Mouse (Mus musculus) midbrain, embryonic 10.5 days (tissue): ENCODE data around the gene Cfap69. TPM values are rescaled to one million over a fixed set of nuclear protein-coding genes. Genes with fewer than 3 reads are reported as not detected.
A peak's percentile ranks its signal among the peaks of the same experiment; 100 is the strongest.

Experiments used
- DNase-seq: peaks from one replicate; pipeline ENCODE4 v3.0.0-alpha.2; 2017; ENCODE audit warnings: low spot score
- H3K27ac ChIP-seq: fragments of 300-500 bp; sonication (generic); replicated peaks from 2 replicates; pipeline ENCODE4 v1.5.1; 2016; ENCODE audit warnings: mild to moderate bottlenecking
- H3K27me3 ChIP-seq: fragments of 300-500 bp; sonication (generic); 2 replicates; pipeline ENCODE4 v1.6.1; 2016; ENCODE audit warnings: low read depth, mild to moderate bottlenecking; ENCODE audit not compliant: poor library complexity, severe bottlenecking
- H3K36me3 ChIP-seq: fragments of 300-500 bp; sonication (generic); 2 replicates; pipeline ENCODE4 v1.6.1; 2016; ENCODE audit warnings: mild to moderate bottlenecking, moderate library complexity
- H3K4me1 ChIP-seq: fragments of 300-500 bp; sonication (generic); 2 replicates; pipeline ENCODE4 v1.6.1; 2016
- H3K4me3 ChIP-seq: fragments of 300-500 bp; sonication (generic); 2 replicates; pipeline ENCODE4 v1.5.1; 2016; ENCODE audit warnings: mild to moderate bottlenecking, moderate library complexity
- H3K9me3 ChIP-seq: fragments of 300-500 bp; sonication (generic); replicated peaks from 2 replicates; pipeline ENCODE4 v1.6.1; 2016; ENCODE audit warnings: mild to moderate bottlenecking
- WGBS: fragments of 180-500 bp; shearing (Covaris S2); methylation state at CpG from one replicate; pipeline ENCODE4 v1.1.7; 2016; 5-methylcytosine and 5-hydroxymethylcytosine counted together
- polyA plus RNA-seq: library from polyadenylated mRNA; unstranded; fragments of >200 nt; fragmentation: Nextera tagmentation; extraction: Ambion mirVana; gene quantifications from 2 replicates; pipeline ENCODE4 v1.2.1, GENCODE M21; 2016

Cfap69 gene
- 4.1 and 5.5 TPM in 2 replicates for polyA plus RNA-seq

DNA sequence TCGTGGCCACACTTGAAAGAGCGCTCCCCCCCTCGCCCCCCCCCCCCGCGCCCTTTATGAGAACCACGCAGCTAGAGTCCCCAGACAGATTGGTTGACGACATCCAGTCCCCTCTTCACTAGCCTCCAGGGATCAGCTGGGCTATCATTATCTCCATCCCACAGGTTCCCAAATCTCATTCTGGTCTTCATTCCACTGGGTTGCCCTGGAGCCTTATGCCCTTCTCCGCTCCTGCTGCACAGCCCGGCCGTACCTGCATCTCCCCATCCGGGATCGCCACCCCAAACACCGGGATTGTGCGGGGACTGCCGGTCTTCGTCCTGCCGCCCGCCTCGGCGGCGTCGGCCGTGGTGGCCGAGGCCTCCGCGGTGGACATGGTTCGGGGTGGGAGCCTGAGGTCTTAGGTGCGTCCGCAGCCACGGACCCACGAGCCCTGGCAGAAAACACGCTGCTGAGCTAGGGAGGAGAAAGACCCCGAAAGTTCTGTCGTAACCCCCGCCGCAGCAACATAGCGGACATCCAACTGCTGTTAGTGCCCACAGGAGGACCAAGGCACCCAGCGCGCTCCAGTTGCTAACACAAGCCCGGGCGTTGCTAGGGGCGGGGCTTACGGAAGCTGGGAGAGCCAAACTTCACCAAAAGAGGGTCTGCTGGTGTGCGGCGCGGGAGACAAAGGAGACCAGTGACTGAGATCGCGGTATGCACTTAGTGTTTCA, at the start of gene Cfap69:
Cfap69 (minus strand) TSS at position 585 of the 716 bp plus-strand sequence.
- WGBS: under 1% methylated on average over 48 of the region's 48 CpGs
- Histone ChIP-seq H3K27me3 (0 out of 2 replicates have a peak, but pooled peaks cover 8% of the 10 kb centered on the region), H3K4me3 (peak within 1 kb of the TSS; percentile 85), H3K9me3 (no peaks in the 10 kb centered on the region), H3K27ac (peak within 1 kb of the TSS; percentile 88), H3K36me3 (peaks cover 1% of the 10 kb centered on the region), H3K4me1 (peaks cover 20% of the 10 kb centered on the region)
- DNase-seq: peak; percentile 93

- H3K36me3 ChIP-seq: no peaks in the 10 kb centered on the region
- H3K4me1 ChIP-seq: peaks cover 14% of the 10 kb centered on the region
- H3K4me3 ChIP-seq: no peak overlapping the region
- WGBS: 81% methylated on average over 4 of the region's 4 CpGs
- no peaks in the 10 kb centered on the region for H3K27me3 ChIP-seq
- H3K27ac ChIP-seq: no peak overlapping the region
- no peak for DNase-seq
- H3K9me3 ChIP-seq: no peaks in the 10 kb centered on the region
These were observed 47.0 kb upstream of the Cfap69 start for GRCm38 (mm10) chr5:5711032-5711431.

GRCm38 (mm10) chr5:5707341-5708278, 43.6 kb upstream of the Cfap69 start:
- 66% methylated on average over 13 of the region's 13 CpGs for WGBS
- Histone ChIP-seq H3K36me3 (no peaks in the 10 kb centered on the region), H3K9me3 (no peaks in the 10 kb centered on the region), H3K4me3 (no peak overlapping the region), H3K4me1 (peaks cover 14% of the 10 kb centered on the region), H3K27ac (no peak overlapping the region), H3K27me3 (no peaks in the 10 kb centered on the region)
- DNase-seq: no peak

DNA sequence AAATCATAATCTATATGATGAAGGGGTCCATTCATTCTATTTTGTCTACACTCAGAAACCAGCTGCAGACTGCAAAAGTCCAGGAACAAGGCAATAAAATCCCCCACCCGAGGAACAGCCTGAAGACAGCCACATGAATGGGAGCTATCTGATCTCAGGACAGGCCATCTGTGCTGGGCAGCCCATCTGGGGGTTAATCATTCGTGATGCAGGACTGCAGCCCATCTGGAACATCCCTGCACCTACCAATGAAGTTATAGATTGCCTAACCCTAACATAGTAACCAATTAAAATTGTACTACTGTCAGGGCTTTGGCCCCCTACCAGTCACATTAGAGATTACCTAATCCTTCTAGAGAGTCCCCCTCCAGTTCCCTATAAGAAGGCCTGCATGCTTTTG, 41.0 kb upstream of the Cfap69 start:
- WGBS: 60% methylated on average over 2 of the region's 2 CpGs
- Histone ChIP-seq H3K9me3 (no peaks in the 10 kb centered on the region), H3K4me3 (no peak overlapping the region), H3K27me3 (no peaks in the 10 kb centered on the region), H3K4me1 (peaks cover 14% of the 10 kb centered on the region), H3K36me3 (no peaks in the 10 kb centered on the region), H3K27ac (no peak overlapping the region)
- no peak for DNase-seq

DNA sequence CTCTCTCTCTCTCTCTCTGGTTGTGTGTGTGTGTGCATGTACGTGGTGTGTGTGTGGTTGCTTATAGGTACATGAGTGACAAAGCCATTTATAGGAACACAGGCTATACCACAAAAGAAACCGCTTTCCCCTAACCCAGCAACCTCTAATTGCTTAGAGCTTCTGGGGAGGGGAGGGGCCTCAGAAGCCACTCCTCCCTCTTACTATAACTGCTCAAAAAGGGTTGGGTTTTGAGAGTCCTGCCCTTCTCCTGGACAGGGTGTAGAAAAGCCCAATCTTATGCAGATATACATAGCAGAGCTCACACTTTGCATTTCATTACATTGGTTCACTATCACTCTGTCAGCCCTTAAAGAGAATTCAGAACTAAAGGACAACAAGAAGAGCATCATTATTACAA, 36.3 kb upstream of the Cfap69 start:
- Histone ChIP-seq H3K27me3 (no peaks in the 10 kb centered on the region), H3K9me3 (no peaks in the 10 kb centered on the region), H3K27ac (no peak overlapping the region), H3K4me3 (no peak overlapping the region), H3K36me3 (no peaks in the 10 kb centered on the region), H3K4me1 (no peaks in the 10 kb centered on the region)
- WGBS: 92% methylated on average over 2 of the region's 2 CpGs
- DNase-seq: no peak

DNA sequence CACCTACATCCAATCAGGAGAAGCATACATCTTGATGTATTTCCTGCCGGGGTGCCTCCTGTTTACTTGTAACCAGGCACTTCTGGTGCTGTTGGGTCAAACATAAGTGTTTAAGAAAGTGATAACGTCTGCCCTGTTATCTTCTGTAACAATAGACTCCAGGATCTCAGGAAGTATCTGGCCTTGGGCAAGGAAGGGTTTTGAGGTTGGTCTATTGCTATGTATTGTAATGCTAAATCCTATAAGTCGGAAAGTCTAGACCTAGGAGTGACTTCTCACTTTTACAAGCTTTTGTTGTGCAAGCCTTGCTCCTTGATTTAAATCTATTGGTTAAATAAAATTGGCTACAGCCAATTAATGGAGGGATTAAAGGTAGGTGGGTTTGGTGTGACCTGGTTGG, 34.8 kb upstream of the Cfap69 start:
- 70% methylated on average over 3 of the region's 3 CpGs for WGBS
- H3K27ac ChIP-seq: no peak overlapping the region

DNA sequence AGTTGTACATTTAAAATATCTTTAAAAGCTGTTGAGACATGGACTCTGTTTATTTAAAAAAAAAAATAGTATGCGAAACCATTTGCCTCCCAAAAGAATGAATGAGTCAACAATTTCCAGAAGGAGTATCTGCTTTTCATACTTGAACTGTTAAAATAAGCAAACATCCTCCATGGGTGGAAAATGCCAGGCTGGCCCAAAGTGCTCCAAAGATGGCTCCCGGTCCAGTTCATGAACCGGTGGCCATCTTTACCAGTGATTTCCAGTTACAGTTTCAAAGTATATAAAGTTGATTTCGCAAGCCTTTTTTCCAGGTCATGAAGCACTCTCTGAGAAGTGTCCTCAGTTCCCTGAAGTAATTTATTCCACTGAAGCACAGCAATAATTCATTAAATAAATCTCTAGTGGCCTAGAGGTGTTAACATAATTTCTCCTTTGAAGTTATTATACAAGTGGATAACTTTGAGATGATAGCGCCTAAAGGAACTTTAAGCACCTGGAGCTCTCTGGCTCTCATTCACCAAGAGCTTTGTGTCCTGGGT, 31.4 kb upstream of the Cfap69 start:
- Histone ChIP-seq H3K27me3 (peaks cover 19% of the 10 kb centered on the region), H3K36me3 (no peaks in the 10 kb centered on the region), H3K27ac (no peak overlapping the region), H3K9me3 (no peaks in the 10 kb centered on the region), H3K4me3 (no peak overlapping the region), H3K4me1 (peaks cover 11% of the 10 kb centered on the region)
- no peak for DNase-seq
- 90% methylated on average over 5 of the region's 5 CpGs for WGBS

More for the DNA sequence above, 34.8 kb upstream of the Cfap69 start:
- no peaks in the 10 kb centered on the region for H3K27me3 ChIP-seq
- H3K4me1 ChIP-seq: peaks cover 6% of the 10 kb centered on the region; the same call in 1 of the 2 replicates
- no peak overlapping the region for H3K4me3 ChIP-seq
- DNase-seq: no peak
- no peaks in the 10 kb centered on the region for H3K9me3 ChIP-seq
- no peaks in the 10 kb centered on the region for H3K36me3 ChIP-seq

GRCm38 (mm10) chr5:5693956-5694653, 30.1 kb upstream of the Cfap69 start, which contains the start of gene Steap2:
Gene Steap2, minus strand, starts transcription at chr5:5694578.
- Histone ChIP-seq H3K36me3 (no peaks in the 10 kb centered on the region), H3K4me1 (peaks cover 11% of the 10 kb centered on the region), H3K27ac (peak within 1 kb of the TSS; percentile 92), H3K9me3 (no peaks in the 10 kb centered on the region), H3K27me3 (peaks cover 19% of the 10 kb centered on the region), H3K4me3 (peak within 1 kb of the TSS; percentile 84)
- peak; percentile 63 for DNase-seq
- WGBS: under 1% methylated on average over 66 of the region's 66 CpGs

DNA sequence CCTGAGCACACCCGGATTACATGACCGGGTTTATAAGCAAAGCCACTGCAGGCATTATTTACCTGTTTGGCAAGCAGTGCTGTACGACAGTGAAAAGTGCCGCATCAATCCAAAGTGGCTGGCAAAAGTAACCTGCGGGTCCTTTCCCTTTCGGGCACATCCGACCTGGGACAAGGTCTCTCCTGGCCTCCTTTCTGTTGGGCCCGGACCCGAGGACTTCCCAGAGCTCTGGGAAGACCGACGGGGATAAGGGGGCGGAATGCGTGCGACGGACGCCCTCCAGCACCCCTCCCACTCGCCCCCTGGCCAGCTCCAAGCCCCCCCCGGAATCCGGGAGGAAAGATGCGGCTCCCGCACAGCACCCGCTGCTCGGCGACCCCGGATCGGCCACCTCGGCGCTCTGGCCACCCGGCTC, 29.5 kb upstream of the Cfap69 start:
- peak overlapping the region; percentile 92 for H3K27ac ChIP-seq

GRCm38 (mm10) chr5:5692167-5692738, 28.2 kb upstream of the Cfap69 start:
- 64% methylated on average over 4 of the region's 4 CpGs for WGBS
- Histone ChIP-seq H3K4me1 (peaks cover 11% of the 10 kb centered on the region), H3K36me3 (no peaks in the 10 kb centered on the region), H3K27ac (no peak overlapping the region), H3K9me3 (no peaks in the 10 kb centered on the region), H3K4me3 (no peak overlapping the region), H3K27me3 (peaks cover 19% of the 10 kb centered on the region)
- DNase-seq: no peak

More for the DNA sequence above, 29.5 kb upstream of the Cfap69 start:
- Histone ChIP-seq H3K4me3 (peak overlapping the region; percentile 84), H3K9me3 (no peaks in the 10 kb centered on the region), H3K36me3 (no peaks in the 10 kb centered on the region), H3K27me3 (peaks cover 19% of the 10 kb centered on the region), H3K4me1 (peaks cover 11% of the 10 kb centered on the region)
- under 1% methylated on average over 26 of the region's 29 CpGs for WGBS
- peak; percentile 66 for DNase-seq

DNA sequence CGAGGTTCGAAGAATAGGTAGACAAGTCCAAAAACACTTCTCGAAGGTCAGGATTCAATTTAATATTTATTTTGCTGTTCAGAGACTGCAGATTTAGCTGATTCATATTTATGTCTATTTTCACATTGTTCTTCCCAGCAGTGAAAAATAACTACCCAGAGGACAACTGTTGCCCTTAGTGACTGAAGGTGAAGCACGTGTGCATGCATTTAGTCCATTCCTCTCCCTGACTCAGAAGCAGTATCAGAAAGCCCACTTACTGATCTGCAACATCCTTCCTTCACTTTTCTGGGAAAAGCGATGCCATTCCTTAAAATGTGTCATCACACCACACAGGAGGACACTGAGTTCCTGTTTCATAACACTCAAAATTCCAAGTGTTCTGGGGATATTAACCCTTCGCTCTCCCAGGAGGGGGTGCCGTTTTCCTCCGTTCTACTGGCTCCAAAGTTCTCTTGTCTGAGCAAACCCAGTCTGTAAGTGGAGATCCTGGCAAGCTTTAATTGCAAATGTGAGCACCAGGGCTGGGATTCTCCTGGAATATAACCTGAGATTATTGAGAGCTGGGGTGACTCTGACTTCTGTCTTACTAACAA, 25.0 kb upstream of the Cfap69 start:
- Histone ChIP-seq H3K36me3 (no peaks in the 10 kb centered on the region), H3K9me3 (no peaks in the 10 kb centered on the region), H3K27me3 (peaks cover 19% of the 10 kb centered on the region), H3K4me3 (no peak overlapping the region), H3K4me1 (peaks cover 7% of the 10 kb centered on the region), H3K27ac (no peak overlapping the region)
- 82% methylated on average over 8 of the region's 8 CpGs for WGBS
- no peak for DNase-seq
